Mouse (Mus musculus): Measurements from ENCODE around the gene Egflam. TPM values are rescaled to one million over a fixed set of nuclear protein-coding genes. Genes with fewer than 3 reads are reported as not detected.

Gene Egflam
- polyA plus RNA-seq (2012; rRNA removed) = 10.4 and 14.7 TPM in 2 replicates

DNA sequence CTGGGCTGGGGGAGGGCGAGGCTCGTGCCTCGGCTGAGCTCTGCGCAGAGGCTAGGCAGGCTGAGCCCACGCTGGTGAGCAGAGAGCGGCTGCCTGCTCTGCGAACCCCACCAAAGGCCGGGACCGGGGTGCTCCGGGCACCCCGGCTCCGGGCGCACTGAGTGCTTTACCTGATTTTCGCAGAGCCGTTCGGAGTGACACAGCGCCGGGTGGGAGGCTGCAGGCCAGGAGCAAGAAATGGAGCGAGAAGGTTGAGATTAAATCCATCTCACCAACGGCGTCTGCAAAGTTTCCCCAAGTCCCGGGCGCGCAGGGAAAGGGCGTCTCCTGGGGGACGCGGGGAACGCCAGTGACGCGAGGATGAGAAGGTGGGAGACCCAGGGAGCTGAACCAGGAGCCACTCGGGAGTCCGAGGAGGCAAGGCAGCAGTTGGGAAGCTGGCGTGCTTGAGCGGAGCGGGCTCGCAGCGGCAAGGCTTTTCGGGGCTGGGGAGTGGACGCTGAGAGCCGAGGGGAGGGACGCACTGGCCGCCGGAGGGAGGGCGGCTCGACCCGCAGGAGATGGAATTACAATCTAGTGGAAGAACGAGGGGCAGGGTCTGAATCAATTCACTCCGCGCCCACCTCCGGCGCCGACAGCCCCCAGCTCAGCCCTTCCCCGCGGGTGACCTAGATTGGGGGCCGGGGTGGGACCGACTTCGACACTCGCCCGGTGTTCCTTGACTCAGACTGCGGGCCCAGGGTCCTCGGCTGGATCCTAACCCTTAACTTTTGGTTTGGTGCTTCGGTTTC, at the start of gene Egflam:
TSS of gene Egflam (minus strand) at position 578 of the 791 bp plus-strand sequence.
- no peak for DNase-seq (ENCODE audit: low spot score)

DNA sequence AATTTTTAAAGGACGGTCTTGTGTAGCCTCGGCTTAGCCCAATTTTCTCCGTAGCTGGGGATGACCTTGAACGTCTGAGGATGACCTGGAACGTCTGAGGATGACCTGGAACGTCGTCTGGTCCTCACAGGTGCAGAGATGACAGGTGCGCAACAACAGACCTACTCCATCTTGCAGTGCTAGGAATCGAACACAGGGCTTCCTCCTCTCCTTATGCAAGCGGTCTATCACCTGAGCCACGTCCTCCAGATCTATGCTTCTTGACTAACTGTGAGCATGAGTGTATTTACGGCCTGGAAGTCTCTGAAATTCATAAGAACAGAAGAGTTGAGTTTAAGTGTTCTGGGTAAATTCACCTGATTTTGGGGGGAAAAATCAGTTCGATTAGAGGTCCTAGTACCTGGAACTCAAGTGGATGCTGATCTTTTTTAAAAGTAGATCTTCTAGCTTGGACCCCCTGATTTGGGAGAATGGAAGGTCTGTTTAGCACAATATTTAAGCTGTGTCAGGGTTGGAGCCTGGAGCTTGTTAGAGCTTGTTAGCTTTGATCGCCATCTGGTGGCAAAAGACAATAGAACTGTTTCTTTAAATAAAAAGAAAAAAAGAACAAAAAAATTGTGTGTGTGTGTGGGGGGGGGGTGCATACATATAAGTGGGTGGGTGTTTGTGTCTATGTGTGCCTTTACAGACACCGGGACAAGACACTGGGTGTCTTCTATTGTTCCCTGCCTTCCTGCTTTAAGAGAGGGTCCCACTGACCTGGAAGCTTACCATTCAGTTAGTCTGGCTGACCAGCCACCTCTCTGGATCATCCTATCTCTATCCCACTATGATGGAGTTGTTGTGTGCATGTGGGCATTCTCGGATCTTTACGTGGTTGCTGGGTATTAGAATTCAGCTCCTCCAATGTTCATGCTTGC, 45.5 kb upstream of the Egflam start:
- no peak for DNase-seq (ENCODE audit: low spot score)

DNA sequence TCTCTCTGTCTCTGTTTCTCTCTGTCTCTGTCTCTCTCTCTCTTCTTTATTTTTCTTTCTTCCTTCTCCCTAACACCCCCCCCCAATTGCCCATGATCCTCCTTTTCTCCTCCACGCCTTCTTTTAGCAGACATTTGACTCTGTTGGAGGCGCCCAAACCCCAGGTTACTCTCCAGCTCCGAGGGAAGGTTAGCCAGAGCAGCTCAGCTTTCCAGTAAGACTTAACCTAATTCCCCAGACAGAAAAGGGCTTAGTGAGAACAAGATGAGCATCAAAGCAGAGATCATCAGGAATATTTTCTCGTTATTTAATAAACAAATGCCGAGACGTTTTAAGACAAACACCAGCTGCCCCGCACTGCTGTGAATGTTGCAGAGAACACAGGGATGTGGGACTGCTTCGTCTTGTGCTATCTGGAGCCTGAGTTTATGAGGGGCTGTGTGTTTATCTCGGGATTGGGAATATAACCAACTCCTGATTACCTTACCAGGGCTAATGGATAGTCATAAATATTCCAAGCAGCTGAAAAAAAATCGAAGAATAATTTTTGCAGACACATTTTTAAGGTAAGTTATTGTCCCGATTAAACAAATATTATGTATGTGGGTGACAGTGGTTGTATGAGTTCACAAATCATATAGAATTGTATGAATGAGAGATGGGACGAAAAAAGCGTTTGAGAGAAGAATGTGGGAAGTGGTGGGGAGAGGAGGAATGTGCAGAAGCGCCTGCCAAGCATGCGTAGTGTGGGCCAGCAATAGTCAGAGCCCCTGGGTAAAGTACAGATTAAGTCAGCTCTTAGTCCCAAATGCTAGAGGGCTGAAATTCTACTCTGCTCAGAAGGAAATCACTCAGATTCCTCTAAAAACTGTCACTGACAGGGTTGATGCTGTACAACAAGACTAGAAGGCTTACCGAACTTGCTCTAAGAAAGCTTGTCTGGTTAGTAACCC, 44.2 kb upstream of the Egflam start:
- DNase-seq (ENCODE audit: low spot score) = no peak

DNA sequence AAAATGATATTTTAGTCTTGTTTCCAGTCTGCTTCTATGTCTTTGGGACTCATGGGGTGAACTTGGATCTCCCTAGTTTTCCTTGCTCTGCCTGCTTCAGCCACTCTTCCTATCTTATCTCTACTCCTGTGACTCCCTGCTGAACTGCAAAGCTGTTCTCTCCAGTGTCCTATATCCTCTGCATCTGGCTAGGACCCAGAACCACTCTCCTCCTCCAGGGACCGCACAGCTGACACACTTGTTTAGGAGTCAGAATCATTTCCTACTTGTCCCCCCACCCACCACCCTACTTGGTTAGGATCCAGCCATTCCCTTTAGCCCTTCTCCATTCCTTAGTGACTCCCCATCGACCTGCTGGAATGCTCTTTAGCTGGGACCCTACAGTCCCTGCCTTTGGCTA, 26.1 kb upstream of the Egflam start:
- no peak for DNase-seq (ENCODE audit: low spot score)

DNA sequence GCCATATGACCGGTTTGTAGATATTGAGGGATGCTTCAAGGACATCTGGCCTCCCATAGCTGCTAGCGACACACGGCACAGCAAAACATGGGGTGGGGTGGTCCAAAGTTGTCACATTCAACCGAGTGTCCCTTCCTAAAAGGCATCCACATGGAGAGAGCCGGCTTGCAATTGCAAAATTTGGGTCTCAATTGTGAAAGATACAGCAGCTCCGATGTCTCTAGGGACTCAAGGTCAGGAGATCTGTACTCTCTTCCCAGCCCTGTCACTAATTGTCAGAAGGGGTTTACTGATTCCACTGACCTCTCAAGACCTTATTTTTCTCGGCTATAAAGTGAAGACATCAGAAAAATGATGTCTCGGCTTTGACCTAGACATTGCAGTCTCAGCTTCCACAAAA, 6.3 kb upstream of the Egflam start:
- no peak for DNase-seq (ENCODE audit: low spot score)

DNA sequence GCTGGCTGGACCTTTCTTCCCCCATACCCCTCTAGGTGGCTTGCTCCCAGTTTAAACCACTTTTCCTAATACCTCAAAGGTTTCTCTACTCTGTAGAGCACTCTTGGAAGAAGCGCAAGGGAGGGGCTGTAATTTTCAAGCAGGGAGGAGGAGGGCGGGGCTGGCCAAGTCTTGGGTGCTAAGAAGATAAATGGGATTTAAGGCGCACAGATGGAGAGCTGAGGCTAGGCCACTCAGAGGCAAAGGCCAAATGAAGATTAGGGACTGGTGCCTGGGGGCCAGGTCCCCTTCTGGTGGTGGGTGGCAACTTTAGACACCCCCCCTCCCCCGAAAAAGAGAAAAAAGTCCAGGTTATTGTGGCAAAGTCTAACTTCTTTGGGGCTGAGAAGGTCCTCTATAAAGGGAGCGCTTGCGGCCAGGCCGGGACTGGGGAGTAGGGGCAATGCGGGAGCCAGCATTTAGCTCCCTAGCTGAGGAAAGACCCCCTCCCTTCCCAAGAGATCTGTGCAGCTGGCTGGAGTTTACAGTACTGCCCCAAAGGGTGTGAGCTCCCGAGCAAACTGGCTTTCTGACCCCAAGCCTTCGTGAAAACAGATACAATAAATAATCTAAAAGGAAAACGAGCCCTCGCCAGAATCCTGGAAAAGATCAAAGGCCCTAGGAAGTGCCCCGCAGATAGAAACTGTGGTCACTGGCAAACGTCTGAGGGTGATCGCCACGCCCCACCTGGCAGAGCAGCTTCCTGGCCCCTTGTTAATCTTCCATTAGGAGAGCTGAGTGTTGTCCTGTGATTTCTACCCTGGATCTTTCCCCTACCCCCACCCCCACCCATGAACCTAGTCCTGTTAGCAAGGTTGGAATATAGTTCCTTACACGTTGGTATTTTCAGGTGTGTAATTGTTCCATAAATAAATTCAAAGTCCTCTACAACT, 680 bp upstream of the Egflam start:
- DNase-seq (ENCODE audit: low spot score) = no peak

DNA sequence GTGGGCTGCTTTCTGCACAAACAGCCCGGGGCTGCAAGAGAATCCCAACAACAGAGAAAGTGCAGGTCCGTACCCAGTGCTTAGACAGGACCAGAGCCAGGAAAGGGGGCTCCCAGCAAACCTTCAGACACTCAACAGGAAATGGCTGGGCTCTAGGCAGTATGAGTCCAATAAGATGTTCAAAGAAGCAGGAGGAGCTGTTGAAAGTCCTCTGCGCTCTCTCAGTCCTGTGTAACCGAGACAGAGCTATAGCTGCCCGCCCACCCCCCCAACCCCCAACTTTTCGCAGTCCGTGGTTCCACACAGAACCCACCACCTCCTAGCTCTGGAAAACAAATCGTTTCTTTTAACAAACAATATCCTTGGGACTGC, 763 bp downstream of the Egflam start:
- no peak for DNase-seq (ENCODE audit: low spot score)

DNA sequence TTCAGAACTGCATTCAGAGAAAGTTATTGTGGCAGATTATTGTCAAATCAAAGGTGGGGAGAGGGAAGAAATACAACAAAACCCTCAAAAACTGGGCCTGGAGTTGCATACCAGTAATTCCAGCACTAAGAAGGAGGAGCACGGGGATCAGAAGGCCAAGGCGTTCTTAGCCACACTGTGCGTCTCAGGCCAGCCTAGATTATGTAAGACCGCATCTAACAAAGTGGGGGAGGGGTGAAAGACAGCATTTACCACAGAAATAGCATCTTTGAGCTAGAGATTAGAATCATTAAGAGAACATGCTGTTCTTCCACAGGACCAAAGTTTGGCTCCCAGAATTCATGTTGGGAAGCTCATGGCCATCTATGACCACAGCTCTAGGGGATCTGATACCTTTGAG, 14.8 kb downstream of the Egflam start:
- DNase-seq (ENCODE audit: low spot score) = no peak

DNA sequence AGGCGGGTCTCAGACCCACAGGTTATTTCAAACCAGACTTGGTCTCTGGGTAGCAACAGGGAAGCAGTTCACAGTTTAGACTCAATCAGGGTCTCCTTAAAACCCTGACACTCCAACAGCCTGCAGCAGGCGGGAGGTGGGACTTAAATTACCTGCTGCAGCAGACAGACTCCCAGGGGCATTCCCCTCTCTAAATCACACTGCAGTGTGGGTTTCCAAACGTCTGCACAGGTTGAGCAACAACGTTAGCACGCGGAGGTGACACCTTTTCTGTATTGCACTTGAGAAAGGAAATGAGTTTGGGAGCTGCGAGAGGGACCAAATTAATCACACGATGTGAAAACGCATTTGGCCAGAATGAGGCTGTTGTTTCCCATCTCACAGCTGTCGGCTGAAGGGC, 15.7 kb downstream of the Egflam start:
- no peak for DNase-seq (ENCODE audit: low spot score)

DNA sequence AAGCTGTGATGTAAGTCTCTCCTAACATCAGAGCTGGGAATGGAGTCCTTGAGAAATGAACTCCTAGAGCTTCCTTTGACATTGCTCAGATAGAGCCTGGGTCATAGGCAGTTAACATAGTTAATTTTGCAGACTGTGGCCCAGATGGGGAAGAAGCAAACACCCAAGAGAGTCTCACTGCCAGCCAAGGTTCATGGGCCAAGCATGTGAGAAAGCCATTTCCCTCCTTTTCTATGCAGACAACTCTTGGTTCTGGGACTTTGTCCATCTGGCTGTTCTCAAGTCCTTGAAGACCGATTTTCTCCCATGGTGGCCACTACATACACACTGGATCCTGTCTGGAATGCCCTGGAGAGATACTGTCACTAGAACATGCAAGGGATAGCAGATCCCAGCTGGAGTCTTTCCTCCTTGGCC, 45.6 kb downstream of the Egflam start:
- no peak for DNase-seq (ENCODE audit: low spot score)

DNA sequence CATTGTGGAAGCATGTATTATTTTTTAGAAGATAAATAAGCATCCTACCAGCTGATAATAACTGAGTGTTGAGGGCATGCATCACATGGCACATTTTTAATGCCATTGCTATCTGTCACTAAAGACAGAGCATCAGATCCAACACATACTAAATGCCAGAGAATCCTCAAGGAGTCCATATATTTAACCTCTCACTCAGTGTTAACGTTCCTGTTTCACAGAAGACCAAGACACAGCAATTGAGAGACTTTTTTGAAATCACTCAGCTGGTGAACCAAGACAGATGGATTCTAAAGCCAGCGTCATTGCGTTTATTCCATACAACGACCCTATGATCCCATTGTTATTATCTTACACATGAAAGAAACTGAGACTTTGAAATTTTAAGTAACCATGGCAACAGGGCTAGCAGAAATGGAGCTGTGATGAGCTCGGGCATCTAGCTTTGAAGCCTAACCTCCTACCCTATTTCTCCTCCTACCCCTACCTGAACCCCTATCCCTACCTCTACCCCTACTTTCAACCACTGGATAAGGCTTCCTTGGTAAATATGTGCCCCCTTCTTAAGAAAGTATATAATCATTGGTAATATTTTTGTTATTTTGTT, 57.4 kb downstream of the Egflam start:
- no peak for DNase-seq (ENCODE audit: low spot score)

DNA sequence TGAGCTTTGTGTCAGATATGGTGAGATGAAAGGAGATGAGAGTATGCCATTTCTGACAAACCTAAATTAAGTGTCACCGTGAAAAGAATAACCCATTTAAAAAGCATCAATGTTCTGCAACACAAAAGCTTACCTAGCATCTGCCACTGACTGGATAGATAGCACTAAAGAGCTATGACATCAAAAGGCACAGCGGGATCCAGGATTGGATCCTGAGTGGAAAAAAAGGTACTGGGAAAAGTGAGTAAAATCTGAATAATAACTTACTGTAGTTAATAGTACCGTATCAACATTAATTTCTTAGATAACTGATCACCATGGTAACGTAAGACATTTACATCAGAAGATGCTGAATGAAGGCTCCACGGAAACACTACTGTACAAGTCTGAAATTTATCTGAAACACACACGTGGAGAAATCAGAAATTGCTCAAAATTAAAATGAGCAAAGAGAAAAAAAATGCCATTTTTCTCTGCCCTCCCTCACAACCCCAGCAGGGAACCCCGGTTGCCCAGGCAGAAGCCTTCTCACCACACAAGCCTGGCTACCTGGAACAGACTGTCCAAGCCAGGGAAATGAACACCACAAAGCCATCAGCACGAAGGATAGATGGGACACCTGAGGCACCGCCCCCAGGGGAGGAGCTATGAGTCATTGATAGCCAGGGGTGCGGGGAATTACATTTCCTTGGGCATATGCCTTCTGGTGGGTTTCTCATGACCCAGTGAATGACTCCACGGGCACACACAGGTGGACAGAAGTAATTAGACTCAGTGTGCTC, 63.5 kb downstream of the Egflam start:
- DNase-seq (ENCODE audit: low spot score) = no peak

DNA sequence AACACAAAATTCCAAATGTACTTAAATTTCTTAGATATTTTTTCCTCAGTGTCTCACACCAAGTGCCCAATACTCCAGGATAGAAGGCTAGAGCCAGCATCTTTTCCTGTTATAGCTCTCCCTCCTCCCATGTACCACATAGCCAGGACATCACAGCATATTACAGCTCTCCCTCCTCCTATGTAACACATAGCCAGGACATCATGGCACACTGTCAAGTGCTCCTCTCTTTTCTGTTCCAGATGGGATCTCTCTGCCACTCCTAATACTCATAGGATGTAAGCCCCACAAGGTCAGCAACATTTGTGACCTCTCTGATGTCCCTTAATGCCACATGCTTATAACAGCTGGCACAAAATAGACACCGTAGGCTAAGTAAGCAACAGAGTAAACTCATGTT, 65.3 kb downstream of the Egflam start:
- no peak for DNase-seq (ENCODE audit: low spot score)

DNA sequence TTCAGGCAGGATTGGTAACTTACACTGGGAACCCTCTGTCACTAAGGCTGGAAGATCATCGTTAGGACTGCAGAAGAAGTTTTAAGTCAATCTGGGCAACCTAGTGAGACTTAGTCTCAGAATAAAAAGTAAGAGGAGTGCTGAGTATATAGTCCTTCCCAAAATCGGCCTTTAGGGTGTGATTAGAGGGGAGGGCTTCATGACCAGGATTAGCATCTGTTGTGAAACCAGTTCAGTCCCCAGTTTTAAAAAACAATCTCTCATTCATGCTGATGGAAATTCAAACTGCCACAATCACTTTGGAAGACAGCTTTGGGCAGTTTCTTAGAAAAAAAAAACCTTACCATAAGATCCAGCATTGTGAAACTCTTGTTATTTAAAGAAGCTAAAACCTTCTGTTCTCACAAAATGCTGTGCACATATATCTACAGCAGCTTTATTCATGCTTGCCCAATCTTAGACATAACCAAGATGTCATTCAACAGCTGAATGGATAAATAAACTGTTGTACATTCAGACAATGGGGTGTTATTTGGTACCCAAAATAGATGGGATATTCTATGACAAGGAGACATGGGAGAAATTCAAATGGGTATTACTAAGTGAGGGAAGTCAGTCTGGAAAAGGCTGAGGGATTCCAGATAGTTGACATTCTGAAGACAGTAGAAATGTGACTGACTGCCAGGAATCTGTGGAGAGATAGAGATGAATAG, 75.4 kb downstream of the Egflam start:
- DNase-seq (ENCODE audit: low spot score) = no peak

DNA sequence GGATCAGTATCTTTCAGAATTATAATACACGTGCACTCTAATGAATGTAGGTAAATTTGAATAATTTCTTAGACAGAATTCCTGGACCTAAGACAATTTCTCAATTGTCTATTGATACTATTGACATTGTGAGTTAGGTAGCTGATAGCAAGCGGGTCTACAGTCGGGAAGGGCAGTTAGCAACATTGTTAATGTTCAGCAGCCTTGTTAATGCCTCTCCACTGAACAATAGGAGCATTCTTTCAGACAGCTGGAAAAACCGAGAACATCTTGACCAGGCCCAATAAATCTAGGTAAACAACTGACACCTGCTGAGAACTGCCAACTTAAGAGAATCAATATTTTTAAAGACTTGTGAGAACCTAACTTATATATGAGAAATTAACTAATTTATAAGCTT, 77.3 kb downstream of the Egflam start:
- DNase-seq (ENCODE audit: low spot score) = no peak

DNA sequence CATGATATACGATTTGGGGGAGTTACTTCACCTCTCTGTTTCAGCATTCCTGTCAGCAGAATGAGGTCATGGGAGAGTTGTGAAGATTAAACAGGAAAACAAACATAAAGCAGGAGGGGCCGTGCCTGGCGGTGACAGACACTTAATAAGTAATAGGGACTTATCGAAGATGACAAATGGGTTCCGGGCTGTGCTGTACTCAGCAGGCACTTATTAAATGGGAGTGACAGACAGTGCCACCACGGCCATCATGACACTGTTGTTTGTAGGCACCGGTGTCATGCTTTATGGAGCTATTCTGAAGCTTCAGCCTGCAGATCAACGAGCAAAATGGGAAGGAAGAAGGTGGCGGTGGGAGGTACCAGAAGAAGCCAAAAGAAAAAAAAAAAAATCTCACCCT, 82.7 kb downstream of the Egflam start:
- DNase-seq (ENCODE audit: low spot score) = no peak

DNA sequence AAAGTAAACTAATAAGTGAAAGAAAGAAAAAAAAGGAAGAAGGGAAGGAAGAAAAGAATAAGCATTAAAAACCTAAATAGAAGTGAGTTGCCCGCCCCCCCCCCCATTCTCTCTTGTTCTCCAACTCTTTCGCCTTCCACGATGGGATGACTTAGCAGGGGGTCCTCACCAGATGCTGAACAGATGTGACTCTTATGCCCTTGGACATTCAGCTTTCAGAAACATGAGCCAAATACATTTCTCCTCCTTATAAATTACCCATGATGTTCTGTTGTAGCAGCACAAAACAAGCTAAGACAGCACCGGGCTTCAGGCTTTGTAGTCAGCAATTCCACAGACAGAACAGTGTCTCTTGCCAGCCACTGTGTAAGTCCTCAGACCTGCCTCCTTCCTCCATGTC, 89.5 kb downstream of the Egflam start:
- no peak for DNase-seq (ENCODE audit: low spot score)

DNA sequence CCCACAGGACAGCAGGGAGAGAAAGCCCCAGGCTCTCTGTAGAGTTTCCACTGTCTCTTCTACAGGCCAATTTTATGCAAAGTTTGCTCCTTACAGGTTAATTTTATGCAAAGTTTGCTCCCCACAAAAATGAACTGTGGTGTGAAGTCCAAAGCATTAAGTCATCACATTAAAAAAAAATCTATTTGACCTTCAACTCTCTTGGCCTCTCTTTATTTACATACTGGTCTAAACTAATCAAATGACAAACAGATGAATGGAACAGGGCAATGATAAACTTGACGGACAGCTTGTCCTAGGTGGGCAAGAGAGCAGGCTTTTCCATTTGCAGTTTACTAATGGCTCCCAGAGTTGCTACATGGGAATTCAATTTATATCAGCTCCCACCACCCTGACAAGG, 98.3 kb downstream of the Egflam start:
- DNase-seq (ENCODE audit: low spot score) = no peak

DNA sequence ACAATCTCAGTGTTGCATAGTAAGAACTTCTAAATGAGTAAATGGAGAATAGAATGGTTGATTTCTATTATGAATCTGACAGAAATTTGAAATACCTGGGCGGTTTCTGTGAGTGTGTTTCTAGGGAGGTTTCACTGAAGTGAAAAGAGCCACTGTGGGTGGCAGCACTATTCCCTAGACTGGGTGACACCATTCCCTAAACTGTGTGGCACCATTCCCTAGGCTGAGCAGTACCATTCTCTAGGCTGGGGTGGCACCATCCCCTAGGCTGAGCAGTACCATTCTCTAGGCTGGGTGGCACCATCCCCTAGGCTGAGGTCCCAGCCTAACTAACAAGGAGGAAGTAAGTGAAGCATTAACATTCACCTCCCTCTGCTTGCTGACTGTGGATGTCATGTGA, 103.0 kb downstream of the Egflam start:
- no peak for DNase-seq (ENCODE audit: low spot score)
